Comparison of ENCODE assay signal across 27 mouse cellular contexts in the genomic region with DNA sequence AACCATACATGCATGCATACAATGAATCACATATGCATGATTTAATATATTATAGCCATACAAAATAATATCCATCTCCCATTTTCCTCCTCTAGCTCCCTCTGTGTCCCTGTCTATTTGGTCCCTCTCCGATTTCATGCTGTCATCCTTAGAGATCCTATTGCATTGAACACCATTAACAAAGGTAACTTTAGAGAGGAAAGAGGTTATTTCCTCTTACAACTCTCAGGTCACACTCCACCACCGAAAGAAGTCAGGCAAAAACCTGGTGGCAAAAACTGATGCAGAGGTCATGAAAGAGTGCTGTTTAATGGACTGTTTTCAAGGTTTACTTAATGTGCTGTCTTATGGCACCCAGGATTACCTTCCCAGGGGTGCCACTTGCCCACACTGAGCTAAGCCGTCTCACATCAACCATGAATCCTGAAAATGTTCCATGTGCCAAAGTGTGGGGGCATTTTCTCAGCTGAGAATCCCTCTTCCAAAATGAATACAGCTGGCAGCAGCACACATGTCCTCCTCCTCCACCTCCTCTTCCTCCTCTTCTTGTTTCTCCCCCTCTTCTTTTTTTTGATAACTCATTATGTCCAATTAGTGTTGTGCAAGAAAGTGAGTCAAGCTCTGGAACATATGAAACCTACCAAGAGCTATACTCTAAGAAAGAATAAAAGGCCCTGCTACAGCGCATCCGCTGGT.
DNase-seq lines count a peak whose midpoint lies in the region; ATAC-seq and TF ChIP-seq lines count a peak whose summit lies in the region.
"Had no signal": no experiment of that assay in that cellular context is flagged by ENCODE, and none has a peak within 500 bp of the region (broad histone marks: within the 10 kb centered on the region; RNA-seq: fewer than 3 reads in every experiment).

No protein-coding gene starts in this region.

- WGBS in kidney, embryonic 16.5 days, result 61% methylated on average over 5 of the region's 5 CpGs
- WGBS in kidney, adult 2 months, result 54% methylated on average over 5 of the region's 5 CpGs

- no peaks in the 10 kb centered on the region for H3K27me3 ChIP-seq in kidney, embryonic 16.5 days (ENCODE audit: insufficient read depth, low read length)
- H3K27me3 ChIP-seq in kidney, adult 2 months (replicated peaks; ENCODE audit: control insufficient read depth, insufficient read depth, low read length), result no peaks in the 10 kb centered on the region
- H3K27me3 ChIP-seq: embryonic facial prominence, embryonic 13.5 days; forebrain, embryonic 12.5 days; forebrain, embryonic 15.5 days; hindbrain, embryonic 13.5 days had no signal

- no peaks in the 10 kb centered on the region for H3K9me3 ChIP-seq in kidney, embryonic 16.5 days (ENCODE audit: low read length)
- H3K9me3 ChIP-seq: embryonic facial prominence, embryonic 10.5 days; embryonic facial prominence, embryonic 13.5 days; forebrain, embryonic 12.5 days; forebrain, embryonic 15.5 days; hindbrain, embryonic 10.5 days; hindbrain, embryonic 13.5 days had no signal

- intact Hi-C loops in heart, postnatal 36 days (cut with DNase I), result no loop called here

- no peak for TF ChIP-seq CTCF in kidney, adult 2 months (conservative IDR thresholded peaks at IDR 0.05; ENCODE audit: insufficient read depth, insufficient read length, low read depth, low read length)

- peak; percentile 44 for DNase-seq in heart, adult 11 months
- DNase-seq in heart, postnatal 36 days, result no peak
- DNase-seq in kidney, adult 2 months, result no peak
- peak; percentile 17 for DNase-seq in right cerebral cortex, adult 18-20 months
- no peak for DNase-seq in right cerebral cortex, postnatal 10 days (ENCODE audit: low spot score in 2 of 2)
- DNase-seq in telencephalon, adult 2 months (ENCODE audit: low read depth, low spot score), result peak; percentile 40
- DNase-seq in thymus, postnatal 25 days, result no peak
- DNase-seq: adrenal gland, adult 2 months; adrenal gland, postnatal 14 days; cerebellum, adult 11-12 months; cerebellum, adult 8-10 months; cerebellum, postnatal 10 days; cerebellum, postnatal 36 days; embryo, embryonic 11 days; gastrocnemius, postnatal 10 days; gastrocnemius, postnatal 36 days had no signal

- no peak for TF ChIP-seq POLR2A in kidney, adult 2 months (IDR thresholded peaks at IDR 0.05; ENCODE audit: low read depth, low read length)

- H3K9ac ChIP-seq in kidney, embryonic 16.5 days (replicated peaks; ENCODE audit: low read length), result no peak overlapping the region
- H3K9ac ChIP-seq: embryonic facial prominence, embryonic 13.5 days; forebrain, embryonic 12.5 days; forebrain, embryonic 15.5 days; hindbrain, embryonic 13.5 days had no signal

- H3K4me3 ChIP-seq in kidney, embryonic 16.5 days (ENCODE audit: low read length), result no peak overlapping the region
- H3K4me3 ChIP-seq in kidney, adult 2 months (ENCODE audit: insufficient read depth, low read depth, low read length), result no peak overlapping the region
- H3K4me3 ChIP-seq: embryonic facial prominence, embryonic 10.5 days; embryonic facial prominence, embryonic 13.5 days; erythroblast, embryonic 14.5 days; forebrain, embryonic 12.5 days; forebrain, embryonic 15.5 days; hindbrain, embryonic 10.5 days; hindbrain, embryonic 13.5 days had no signal

- no peaks in the 10 kb centered on the region for H3K36me3 ChIP-seq in kidney, embryonic 16.5 days (ENCODE audit: insufficient read depth, low read length)
- H3K36me3 ChIP-seq in kidney, adult 2 months (ENCODE audit: control insufficient read depth, insufficient read depth, low read length), result no peaks in the 10 kb centered on the region
- H3K36me3 ChIP-seq: embryonic facial prominence, embryonic 10.5 days; embryonic facial prominence, embryonic 13.5 days; forebrain, embryonic 12.5 days; forebrain, embryonic 15.5 days; hindbrain, embryonic 10.5 days; hindbrain, embryonic 13.5 days had no signal

- ATAC-seq in kidney, embryonic 16.5 days (ENCODE audit: low FRiP score, low TSS enrichment), result 0 out of 2 replicates have a peak, but pooled peaks have one; percentile 49
- ATAC-seq: CD4-positive, CD25-positive, alpha-beta regulatory T cell, adult 4 months; forebrain, embryonic 15.5 days; hindbrain, embryonic 16.5 days had no signal

- no peak overlapping the region for H3K4me2 ChIP-seq in kidney, embryonic 16.5 days (replicated peaks; ENCODE audit: low read depth, low read length)
- H3K4me2 ChIP-seq: embryonic facial prominence, embryonic 13.5 days; forebrain, embryonic 12.5 days; forebrain, embryonic 15.5 days; heart, embryonic 11.5 days; hindbrain, embryonic 13.5 days had no signal

- H3K4me1 ChIP-seq in kidney, embryonic 16.5 days (ENCODE audit: insufficient read depth, low read length), result no peaks in the 10 kb centered on the region
- no peaks in the 10 kb centered on the region for H3K4me1 ChIP-seq in kidney, adult 2 months (ENCODE audit: control insufficient read depth, insufficient read depth, low read length)
- H3K4me1 ChIP-seq: embryonic facial prominence, embryonic 10.5 days; embryonic facial prominence, embryonic 13.5 days; forebrain, embryonic 12.5 days; forebrain, embryonic 15.5 days; hindbrain, embryonic 10.5 days; hindbrain, embryonic 13.5 days had no signal

- H3K27ac ChIP-seq in kidney, embryonic 16.5 days (ENCODE audit: low read length), result no peak overlapping the region
- H3K27ac ChIP-seq in kidney, adult 2 months (ENCODE audit: insufficient read depth, low read depth, low read length), result no peak overlapping the region
- H3K27ac ChIP-seq: embryonic facial prominence, embryonic 10.5 days; embryonic facial prominence, embryonic 13.5 days; forebrain, embryonic 12.5 days; forebrain, embryonic 15.5 days; hindbrain, embryonic 10.5 days; hindbrain, embryonic 13.5 days had no signal

Comparison
In these comparisons a context has a peak if more than half of its experiments do, and no peak if none do; other contexts are left out.
1. DNase-seq: peak in heart, adult 11 months (single experiment), right cerebral cortex, adult 18-20 months (single experiment) and telencephalon, adult 2 months (single experiment); none in heart, postnatal 36 days (0 of 2), kidney, adult 2 months (single experiment), right cerebral cortex, postnatal 10 days (0 of 2) and thymus, postnatal 25 days (single experiment).